Mouse (Mus musculus) kidney, embryonic 15.5 days (tissue): ENCODE measurements around the gene Sash1. TPM values are rescaled to one million over a fixed set of nuclear protein-coding genes. Genes with fewer than 3 reads are reported as not detected.

Source experiments
- ATAC-seq: fragments of 200-750 bp; cut with Nextera tagmentation; replicated peaks from 2 replicates; pipeline ENCODE4 v1.8.0; 2017; ENCODE audit warnings: moderate TSS enrichment; ENCODE audit not compliant: low FRiP score
- H3K27ac ChIP-seq: fragments of 300-500 bp; sonication (generic); 2 replicates; pipeline ENCODE4 v1.5.1; 2015; ENCODE audit warnings: mild to moderate bottlenecking, inconsistent platforms
- H3K27me3 ChIP-seq: fragments of 300-500 bp; sonication (generic); 2 replicates; pipeline ENCODE4 v1.6.1; 2015; ENCODE audit warnings: inconsistent platforms
- H3K36me3 ChIP-seq: fragments of 300-500 bp; sonication (generic); 2 replicates; pipeline ENCODE4 v1.6.1; 2015; ENCODE audit warnings: inconsistent platforms
- H3K4me1 ChIP-seq: fragments of 300-500 bp; sonication (generic); 2 replicates; pipeline ENCODE4 v1.6.1; 2015; ENCODE audit warnings: inconsistent platforms
- H3K4me2 ChIP-seq: fragments of 300-500 bp; sonication (generic); 2 replicates; pipeline ENCODE4 v1.6.1; 2015; ENCODE audit warnings: moderate library complexity, mild to moderate bottlenecking, inconsistent platforms
- H3K4me3 ChIP-seq: fragments of 300-500 bp; sonication (generic); replicated peaks from 2 replicates; pipeline ENCODE4 v1.5.1; 2015; ENCODE audit warnings: mild to moderate bottlenecking, inconsistent platforms
- H3K9ac ChIP-seq: fragments of 300-500 bp; sonication (generic); 2 replicates; pipeline ENCODE4 v1.6.1; 2015; ENCODE audit warnings: mild to moderate bottlenecking, inconsistent platforms
- H3K9me3 ChIP-seq: fragments of 300-500 bp; sonication (generic); replicated peaks from 2 replicates; pipeline ENCODE4 v1.6.1; 2016; ENCODE audit warnings: inconsistent platforms
- whole genome bisulfite sequencing: fragments of 180-500 bp; shearing (Covaris S2); methylation state at CpG from one replicate; pipeline ENCODE4 v1.1.7; 2015; ENCODE audit warnings: mixed read lengths; 5-methylcytosine and 5-hydroxymethylcytosine counted together
- polyA plus RNA-seq: library from polyadenylated mRNA; unstranded; fragments of >200 nt; fragmentation: Nextera tagmentation; extraction: Ambion mirVana; gene quantifications from 2 replicates; pipeline ENCODE4 v1.2.1, GENCODE M21; 2015

The Sash1 gene
- polyA plus RNA-seq, 1 experiment from 2014 or later = 5.7 TPM

DNA sequence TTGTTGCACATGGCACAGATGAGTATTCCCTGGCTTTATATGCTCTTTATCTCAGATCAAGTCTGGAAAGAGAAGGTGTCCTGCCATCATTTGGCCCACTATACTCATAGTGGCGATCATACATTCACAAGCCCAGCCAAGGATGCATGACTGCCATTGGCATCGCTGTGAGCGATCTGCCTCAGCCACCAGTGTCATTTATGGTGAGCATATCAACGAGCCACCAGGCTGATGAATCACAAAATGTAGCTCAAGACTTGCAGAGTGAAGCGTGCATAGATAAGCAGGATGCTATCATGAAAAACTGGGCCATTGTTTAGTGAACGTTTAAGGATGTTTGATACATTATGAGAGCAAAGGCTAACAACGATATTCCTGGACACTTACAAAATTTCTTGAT, 200.6 kb downstream of the Sash1 start:
- H3K27me3 ChIP-seq = no peaks in the 10 kb centered on the region
- no peak overlapping the region for H3K4me2 ChIP-seq
- ATAC-seq = no peak
- H3K36me3 ChIP-seq = no peaks in the 10 kb centered on the region
- H3K9me3 ChIP-seq = no peaks in the 10 kb centered on the region
- H3K4me3 ChIP-seq = no peak overlapping the region
- no peak overlapping the region for H3K27ac ChIP-seq
- H3K9ac ChIP-seq = no peak overlapping the region
- WGBS = 94% methylated on average over 7 of the region's 7 CpGs
- no peaks in the 10 kb centered on the region for H3K4me1 ChIP-seq

DNA sequence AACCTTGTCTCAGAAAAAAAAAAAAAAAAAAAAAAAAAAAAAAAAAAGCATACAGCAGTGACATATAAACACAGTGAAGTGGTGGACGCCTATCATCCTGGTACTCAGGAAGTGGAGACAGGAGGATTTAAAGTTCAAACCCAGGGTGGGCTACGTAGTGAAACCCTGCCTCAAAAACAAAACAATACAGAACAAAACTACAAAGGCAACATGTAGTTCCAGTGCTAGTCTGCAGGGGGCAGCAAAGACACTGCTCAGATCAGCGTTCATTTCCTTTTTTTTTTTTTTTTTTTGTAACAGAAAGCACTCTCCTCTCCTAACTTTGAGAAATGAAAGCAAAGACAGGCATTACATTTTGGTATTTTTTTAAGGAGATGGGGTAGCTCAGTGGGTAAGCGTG, 203.0 kb downstream of the Sash1 start:
- Histone ChIP-seq H3K9ac (no peak overlapping the region), H3K36me3 (no peaks in the 10 kb centered on the region), H3K27ac (no peak overlapping the region), H3K27me3 (no peaks in the 10 kb centered on the region), H3K4me3 (no peak overlapping the region), H3K4me1 (no peaks in the 10 kb centered on the region), H3K4me2 (no peak overlapping the region), H3K9me3 (no peaks in the 10 kb centered on the region)
- 20% methylated on average over 4 of the region's 4 CpGs for WGBS
- no peak for ATAC-seq

DNA sequence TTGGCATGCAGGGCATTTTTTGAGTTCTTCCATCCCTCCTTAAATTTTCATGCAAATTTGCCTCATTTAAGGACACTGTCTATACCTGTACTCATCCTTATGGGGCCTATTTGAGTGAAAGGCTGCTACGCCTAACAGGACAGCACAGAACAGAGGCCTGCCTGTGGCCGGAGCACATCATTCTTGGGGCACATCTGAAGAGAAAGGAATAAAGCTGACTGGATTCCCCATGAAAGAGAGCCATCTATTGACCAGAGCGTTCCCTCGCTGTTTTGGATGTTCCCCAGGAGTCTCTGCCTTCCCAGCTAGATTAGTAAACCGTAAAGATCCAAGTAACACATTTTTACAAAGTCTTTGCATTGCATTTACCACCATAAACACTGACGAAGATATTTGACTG, 203.5 kb downstream of the Sash1 start:
- no peaks in the 10 kb centered on the region for H3K4me1 ChIP-seq
- H3K4me3 ChIP-seq = no peak overlapping the region
- 82% methylated on average over 6 of the region's 6 CpGs for WGBS
- H3K9me3 ChIP-seq = no peaks in the 10 kb centered on the region
- H3K9ac ChIP-seq = no peak overlapping the region
- ATAC-seq = no peak
- H3K4me2 ChIP-seq = no peak overlapping the region
- no peaks in the 10 kb centered on the region for H3K36me3 ChIP-seq
- H3K27ac ChIP-seq = no peak overlapping the region
- no peaks in the 10 kb centered on the region for H3K27me3 ChIP-seq

DNA sequence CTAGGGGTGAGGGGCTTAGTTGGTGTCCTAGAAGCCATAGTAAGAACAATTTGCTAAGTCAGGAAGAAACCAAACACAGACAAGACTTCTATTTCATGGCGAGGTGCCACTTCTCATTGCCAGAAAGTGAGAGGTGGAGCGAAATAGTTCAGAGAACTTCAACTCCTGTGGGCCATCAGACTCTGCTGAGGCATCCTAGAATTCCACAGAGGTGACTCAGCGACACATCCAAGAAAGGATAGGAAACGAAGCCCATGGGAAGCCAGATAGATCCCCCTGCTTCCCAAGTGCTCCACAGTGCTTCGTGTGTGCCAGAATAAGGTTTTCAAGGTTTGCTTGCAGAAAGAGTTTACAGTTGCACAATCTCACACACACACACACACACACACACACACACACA, 209.1 kb downstream of the Sash1 start:
- ATAC-seq = no peak
- H3K9ac ChIP-seq = no peak overlapping the region
- no peak overlapping the region for H3K27ac ChIP-seq
- 81% methylated on average over 5 of the region's 5 CpGs for WGBS
- H3K4me1 ChIP-seq = no peaks in the 10 kb centered on the region
- no peak overlapping the region for H3K4me2 ChIP-seq
- no peaks in the 10 kb centered on the region for H3K36me3 ChIP-seq
- no peaks in the 10 kb centered on the region for H3K9me3 ChIP-seq
- no peaks in the 10 kb centered on the region for H3K27me3 ChIP-seq
- H3K4me3 ChIP-seq = no peak overlapping the region
